Mouse (Mus musculus) ES-E14 (cell line): ENCODE measurements around the gene Atxn2l. TPM values are rescaled to one million over a fixed set of nuclear protein-coding genes. Genes with fewer than 3 reads are reported as not detected.

Experiments
- DNase-seq: peaks from one replicate; pipeline ENCODE4 v3.0.0-alpha.2; 2013; ENCODE audit warnings: low read depth, low spot score
- H3K27ac ChIP-seq: 2 replicates; pipeline ENCODE4 v1.5.1; 2012; ENCODE audit warnings: low read depth, mild to moderate bottlenecking, low read length, moderate library complexity, mixed read lengths; ENCODE audit not compliant: poor library complexity, insufficient read depth, severe bottlenecking
- H3K36me3 ChIP-seq: 2 replicates; pipeline ENCODE4 v1.6.1; 2012; ENCODE audit warnings: mild to moderate bottlenecking, low read length, moderate library complexity, mixed read lengths; ENCODE audit not compliant: control insufficient read depth, poor library complexity, insufficient read depth, severe bottlenecking
- H3K4me1 ChIP-seq, 2 experiments: fragments of 150-350 bp in 1 of 2; sonication (generic) in 1 of 2; 2 replicates each; pipeline ENCODE4 v1.6.1; 2012; ENCODE audit warnings: low read length in 2 of 2, mild to moderate bottlenecking in 1 of 2, mixed read lengths in 1 of 2; ENCODE audit not compliant: control insufficient read depth in 2 of 2, insufficient read depth in 2 of 2, poor library complexity in 1 of 2
- H3K4me3 ChIP-seq, 2 experiments: fragments of 150-350 bp in 1 of 2; sonication (generic) in 1 of 2; 2 replicates each; pipeline ENCODE4 v1.5.1; 2012; ENCODE audit warnings: low read length in 2 of 2, low read depth in 1 of 2, mild to moderate bottlenecking in 1 of 2, mixed read lengths in 1 of 2; ENCODE audit not compliant: insufficient read depth in 1 of 2, poor library complexity in 1 of 2, severe bottlenecking in 1 of 2
- H3K9ac ChIP-seq: 2 replicates; pipeline ENCODE4 v1.6.1; 2012; ENCODE audit warnings: low read depth, mild to moderate bottlenecking, low read length, mixed read lengths; ENCODE audit not compliant: poor library complexity, insufficient read depth, severe bottlenecking
- H3K9me3 ChIP-seq: fragments of 150-350 bp; sonication (generic); 2 replicates; pipeline ENCODE4 v1.6.1; 2012; ENCODE audit warnings: low read depth, mild to moderate bottlenecking, low read length; ENCODE audit not compliant: control insufficient read depth, insufficient read depth
- CHD2 ChIP-seq: IDR thresholded peaks from 2 replicates; pipeline ENCODE4 v1.6.1; 2014; ENCODE audit warnings: mild to moderate bottlenecking, low read depth, low read length, inconsistent platforms
- HCFC1 ChIP-seq: IDR thresholded peaks from 2 replicates; pipeline ENCODE4 v1.6.1; 2012; ENCODE audit warnings: low read length, inconsistent platforms, borderline replicate concordance; ENCODE audit not compliant: insufficient read depth
- MAFK ChIP-seq: IDR thresholded peaks from 2 replicates; pipeline ENCODE4 v1.6.1; 2014; ENCODE audit warnings: mild to moderate bottlenecking, low read depth, low read length, inconsistent platforms; ENCODE audit not compliant: insufficient read depth
- ZC3H11A ChIP-seq: IDR thresholded peaks from 2 replicates; pipeline ENCODE4 v1.6.1; 2012; ENCODE audit warnings: low read depth, mild to moderate bottlenecking, inconsistent platforms, low read length, borderline replicate concordance
- ZNF384 ChIP-seq: IDR thresholded peaks from 2 replicates; pipeline ENCODE4 v1.6.1; 2012; ENCODE audit warnings: low read depth, low read length, inconsistent platforms
- in situ Hi-C, 2 experiments: fragments of 600-800 bp; cut with MboI; formaldehyde crosslinking; loops; one replicate each; pipeline ENCODE4 v1.15.1; 2025; ENCODE audit warnings: low sequenced_read_pairs in 2 of 2, inconsistent platforms in 1 of 2; ENCODE audit not compliant: unreplicated experiment in 2 of 2
- total RNA-seq: library from RNA; depleted of rRNA; stranded (reverse); fragments of 300-350 nt; gene quantifications from 2 replicates; pipeline ENCODE4 v1.2.3, GENCODE M21; 2012

The Atxn2l gene
- total RNA-seq, 1 experiment, result 72.3 TPM

GRCm38 (mm10) chr7:126460623-126461399, 42.4 kb downstream of the Atxn2l start:
- no peaks in the 10 kb centered on the region for H3K9me3 ChIP-seq
- H3K27ac ChIP-seq, result no peak overlapping the region
- peaks cover 3 to 30% of the 10 kb centered on the region in 2 experiments; a peak in 3 of 4 replicates for H3K4me1 ChIP-seq
- no peak for DNase-seq
- no peak overlapping the region for H3K4me3 ChIP-seq
- no peak overlapping the region for H3K9ac ChIP-seq
- in situ Hi-C loops, result no loop called here
- H3K36me3 ChIP-seq, result no peaks in the 10 kb centered on the region
- TF ChIP-seq MAFK (no peak), ZC3H11A (no peak), CHD2 (no peak), HCFC1 (no peak), ZNF384 (no peak)

DNA sequence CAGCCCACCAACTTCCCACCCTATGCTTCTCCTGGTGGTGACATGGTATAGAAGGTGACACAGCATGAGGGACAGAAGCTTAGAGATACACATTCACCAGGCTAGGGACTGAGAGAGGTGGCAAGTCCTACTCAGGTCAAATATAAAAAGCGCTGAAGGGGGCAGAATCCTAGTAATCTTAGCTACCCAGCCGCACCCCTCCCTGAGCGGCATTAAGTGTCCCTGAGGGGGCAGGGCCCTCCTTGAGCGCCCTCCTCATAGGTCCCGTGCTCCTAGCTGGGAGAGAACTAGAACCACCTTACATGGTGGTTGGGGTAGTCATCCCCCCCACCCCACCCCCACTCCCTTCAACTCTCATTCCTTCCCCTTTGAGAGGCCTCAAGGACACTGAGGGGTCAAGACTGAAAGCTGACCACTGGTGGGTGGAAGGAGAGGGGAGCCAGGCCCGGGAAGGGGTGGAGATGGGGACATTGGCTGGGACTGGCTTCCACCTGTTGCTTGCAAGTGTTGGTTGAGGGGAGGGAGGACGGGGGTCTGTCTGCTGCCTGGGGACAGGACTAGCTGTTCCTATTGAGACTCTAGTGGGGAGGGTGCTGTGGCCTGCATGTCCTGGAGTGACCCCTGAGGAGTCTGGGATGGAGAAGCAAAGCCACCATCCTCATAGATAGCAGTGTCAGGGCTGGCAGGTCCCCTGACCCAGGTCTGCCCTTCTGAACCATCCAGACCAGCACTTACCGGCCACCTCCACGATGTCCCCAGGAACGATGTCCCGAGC, 44.2 kb downstream of the Atxn2l start:
- in situ Hi-C loops, result no loop called here
- peaks cover 0 to 15% of the 10 kb centered on the region in 2 experiments; a peak in 1 of 4 replicates for H3K4me1 ChIP-seq

GRCm38 (mm10) chr7:126458225-126458624, 45.0 kb downstream of the Atxn2l start:
- DNase-seq, result no peak
- Histone ChIP-seq H3K4me1 (peaks cover 0 to 9% of the 10 kb centered on the region in 2 experiments; a peak in 1 of 4 replicates), H3K9me3 (no peaks in the 10 kb centered on the region), H3K4me3 (no peak overlapping the region), H3K27ac (no peak overlapping the region), H3K9ac (no peak overlapping the region), H3K36me3 (no peaks in the 10 kb centered on the region)
- TF ChIP-seq ZC3H11A, result no peak
- TF ChIP-seq CHD2, result no peak
- TF ChIP-seq HCFC1, result no peak
- TF ChIP-seq MAFK, result no peak
- no peak for TF ChIP-seq ZNF384
- in situ Hi-C loops, result no loop called here

More for the DNA sequence above, 44.2 kb downstream of the Atxn2l start:
- DNase-seq, result no peak
- H3K27ac ChIP-seq, result no peak overlapping the region
- TF ChIP-seq HCFC1 (no peak), ZC3H11A (no peak), CHD2 (no peak), ZNF384 (no peak), MAFK (no peak)
- H3K9me3 ChIP-seq, result no peaks in the 10 kb centered on the region
- H3K9ac ChIP-seq, result no peak overlapping the region
- no peak overlapping the region for H3K4me3 ChIP-seq
- H3K36me3 ChIP-seq, result no peaks in the 10 kb centered on the region

- H3K4me1 ChIP-seq, result peaks cover 0 to 6% of the 10 kb centered on the region in 2 experiments; a peak in 1 of 4 replicates
- no peak overlapping the region for H3K4me3 ChIP-seq
- in situ Hi-C loops, result no loop called here
- H3K9ac ChIP-seq, result no peak overlapping the region
- no peaks in the 10 kb centered on the region for H3K36me3 ChIP-seq
- no peak for DNase-seq
- TF ChIP-seq ZC3H11A (no peak), ZNF384 (no peak), MAFK (no peak), CHD2 (no peak), HCFC1 (no peak)
- H3K27ac ChIP-seq, result no peak overlapping the region
- no peaks in the 10 kb centered on the region for H3K9me3 ChIP-seq
Observed at GRCm38 (mm10) chr7:126456382-126457266, 46.6 kb downstream of the Atxn2l start.
